Mouse (Mus musculus) liver, adult 2 months (tissue): Measurements from ENCODE around the gene Ptpn11.

Experiments
- CTCF ChIP-seq: fragments of 200-500 bp; IDR thresholded peaks from 2 replicates; pipeline ENCODE4 v1.5.1; 2011; ENCODE audit warnings: low read depth, low read length, control low read depth
- POLR2A ChIP-seq: fragments of 200-500 bp; IDR thresholded peaks from 2 replicates; pipeline ENCODE4 v1.6.1; 2011; ENCODE audit warnings: low read length, control low read depth; ENCODE audit not compliant: insufficient read depth; ENCODE audit errors: extremely low read depth

- TF ChIP-seq POLR2A (no peak), CTCF (no peak)
Measured at GRCm38 (mm10) chr5:121114151-121114550, 77.0 kb downstream of the Ptpn11 start.
